Mouse (Mus musculus): ENCODE results near the gene Gm3636.
A peak's percentile ranks its signal among the peaks of the same experiment; 100 is the strongest.
"Not testable (repeated sequence)": the region's sequence is repeated elsewhere in the genome, so short reads cannot be mapped to it uniquely, and the experiment has no call there.

Gm3636 gene

GRCm38 (mm10) chr14:6742232-6742631 is at the start of gene Gm3636:
TSS of gene Gm3636 (minus strand) at chr14:6742332.
- not testable (repeated sequence) for DNase-seq (ENCODE audit: low spot score)

- not testable (repeated sequence) for DNase-seq (ENCODE audit: low spot score)
These were observed 32.2 kb upstream of the Gm3636 start, which contains the start of gene Gm8362 for GRCm38 (mm10) chr14:6774311-6774710. TSS of gene Gm8362 (minus strand) at chr14:6774411.

- not testable (repeated sequence) for DNase-seq (ENCODE audit: low spot score)
These were observed 15.1 kb upstream of the Gm3636 start for GRCm38 (mm10) chr14:6757231-6757536.

GRCm38 (mm10) chr14:6756384-6757230 is 14.5 kb upstream of the Gm3636 start:
- DNase-seq (ENCODE audit: low spot score) = peak; percentile 10

GRCm38 (mm10) chr14:6720151-6720550 is 22.0 kb downstream of the Gm3636 start, which contains the start of gene Gm8050:
TSS of gene Gm8050 (minus strand) at chr14:6720251.
- DNase-seq (ENCODE audit: low spot score) = not testable (repeated sequence)
